Mouse (Mus musculus): Measurements from ENCODE around the gene Ddb1. TPM values are rescaled to one million over a fixed set of nuclear protein-coding genes. Genes with fewer than 3 reads are reported as not detected.
A peak's percentile ranks its signal among the peaks of the same experiment; 100 is the strongest.

Gene Ddb1
- total RNA-seq, 1 experiment from 2014 or later = 314 TPM

DNA sequence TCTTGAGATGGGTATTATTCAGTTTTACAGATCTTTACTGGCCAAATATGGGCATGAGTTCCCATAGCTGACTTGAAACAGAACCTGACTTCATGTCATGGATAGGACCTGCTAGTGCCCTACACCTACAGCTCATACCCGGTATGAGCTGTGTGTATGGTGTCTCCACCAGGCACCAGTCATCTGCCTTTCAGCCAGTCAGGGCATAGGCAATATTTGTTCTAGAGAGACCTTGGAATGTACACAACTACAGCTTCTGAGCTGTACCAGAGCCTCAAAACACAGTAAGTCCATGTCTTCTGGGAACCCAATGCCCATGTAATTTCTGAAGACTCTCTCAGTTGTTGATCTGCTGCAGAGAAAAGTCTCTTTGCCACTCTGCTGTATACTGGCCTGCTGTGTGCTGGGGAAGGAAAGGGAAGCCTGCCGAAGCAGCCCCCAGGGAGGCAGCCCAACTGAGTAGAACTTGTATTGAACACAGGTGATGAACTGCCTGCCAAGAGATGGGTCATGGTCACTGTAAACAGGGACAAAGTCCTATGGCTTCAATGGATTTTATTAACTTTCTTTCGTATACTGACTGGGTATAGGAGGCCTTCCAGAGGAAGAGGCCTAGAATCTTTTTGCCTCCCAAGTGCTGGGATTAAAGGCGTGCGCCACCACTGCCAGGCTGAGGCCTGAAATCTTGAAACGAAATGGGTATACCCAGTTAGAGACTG lies 13.3 kb upstream of the Ddb1 start:
- DNase-seq = no peak

DNA sequence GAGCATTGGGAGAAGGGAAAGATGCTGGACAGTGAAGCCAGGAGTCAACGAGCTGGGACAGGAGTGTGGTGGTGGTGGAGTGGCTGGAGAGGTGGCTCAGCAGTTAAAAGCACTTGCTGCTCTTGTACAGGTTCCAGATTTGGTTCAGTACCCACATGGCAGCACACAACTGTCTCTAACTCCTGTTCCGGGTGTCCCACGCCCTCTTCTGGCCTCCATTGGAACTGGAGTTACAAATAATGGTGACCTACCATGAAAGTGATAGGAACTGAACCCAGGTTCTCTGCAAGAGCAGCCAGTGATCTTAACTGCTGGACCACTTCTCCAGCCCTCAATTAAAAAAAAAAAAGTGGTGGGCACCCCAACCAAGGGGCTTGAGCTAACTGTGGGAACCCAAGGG lies 6.9 kb upstream of the Ddb1 start:
- DNase-seq = no peak

DNA sequence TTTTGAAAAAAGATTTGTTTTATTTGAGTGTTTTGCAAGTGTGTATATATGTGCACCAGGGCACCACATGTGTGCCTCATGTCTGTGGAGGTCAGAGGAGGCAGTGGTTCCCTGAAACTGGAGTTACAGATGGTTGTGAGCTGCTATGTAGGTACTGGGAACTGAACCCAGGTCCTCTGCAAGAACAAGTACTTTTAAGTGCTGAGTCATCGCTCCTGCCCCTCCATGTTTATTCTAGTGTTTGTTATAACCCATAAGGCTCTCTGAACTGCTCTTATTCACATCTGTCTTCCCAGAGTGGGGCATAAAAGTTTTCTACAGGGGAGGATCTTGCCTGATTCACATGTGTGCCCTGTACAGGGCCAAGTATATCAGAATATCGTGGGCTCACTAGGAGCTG lies 5.5 kb upstream of the Ddb1 start:
- no peak for DNase-seq

DNA sequence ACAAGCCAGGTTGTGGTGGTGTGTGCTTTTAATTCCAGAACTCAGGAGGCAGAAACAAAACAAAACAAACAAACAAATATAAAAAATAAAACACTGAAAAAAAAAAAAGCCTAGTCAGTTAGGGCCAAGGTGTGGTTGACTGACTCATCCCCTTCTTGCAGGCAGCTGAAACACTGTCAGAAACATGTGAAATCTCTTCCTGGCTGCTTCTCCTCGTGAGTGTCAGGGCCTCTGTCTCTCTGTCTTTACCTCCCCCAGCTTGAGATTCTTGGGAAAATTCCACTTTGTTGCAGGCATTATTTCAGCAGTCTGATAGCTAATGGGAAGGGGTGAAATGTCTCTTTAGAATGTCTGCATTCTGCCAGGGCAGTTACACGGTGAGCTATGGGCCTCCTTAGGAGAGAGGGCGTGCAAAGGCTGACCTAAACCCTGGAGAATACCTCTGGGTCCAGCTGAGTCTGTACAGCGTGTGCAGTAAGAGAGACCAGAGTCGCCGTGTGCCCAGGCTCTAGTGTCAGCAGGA lies 2.8 kb upstream of the Ddb1 start:
- DNase-seq = no peak

DNA sequence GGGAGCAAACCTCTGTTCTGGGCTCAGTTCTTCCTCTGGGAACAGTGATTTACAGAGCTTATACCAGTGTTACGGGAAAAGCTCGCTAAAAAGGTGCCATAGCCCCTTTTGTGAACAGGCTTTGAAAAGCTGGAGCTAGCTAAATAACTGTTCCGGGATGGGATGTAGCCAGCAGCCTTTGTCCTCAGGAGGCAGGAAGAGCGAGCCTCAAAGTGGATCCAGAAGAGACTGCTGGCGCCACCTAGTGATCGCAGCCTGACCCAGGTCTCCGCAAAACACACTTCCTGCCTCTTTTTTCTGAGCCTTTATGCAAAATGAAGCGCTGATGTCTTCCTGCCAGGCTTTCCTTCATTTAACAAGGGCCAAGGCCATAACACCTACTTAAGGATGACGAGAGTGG lies 2.3 kb upstream of the Ddb1 start:
- DNase-seq = peak; percentile 88

DNA sequence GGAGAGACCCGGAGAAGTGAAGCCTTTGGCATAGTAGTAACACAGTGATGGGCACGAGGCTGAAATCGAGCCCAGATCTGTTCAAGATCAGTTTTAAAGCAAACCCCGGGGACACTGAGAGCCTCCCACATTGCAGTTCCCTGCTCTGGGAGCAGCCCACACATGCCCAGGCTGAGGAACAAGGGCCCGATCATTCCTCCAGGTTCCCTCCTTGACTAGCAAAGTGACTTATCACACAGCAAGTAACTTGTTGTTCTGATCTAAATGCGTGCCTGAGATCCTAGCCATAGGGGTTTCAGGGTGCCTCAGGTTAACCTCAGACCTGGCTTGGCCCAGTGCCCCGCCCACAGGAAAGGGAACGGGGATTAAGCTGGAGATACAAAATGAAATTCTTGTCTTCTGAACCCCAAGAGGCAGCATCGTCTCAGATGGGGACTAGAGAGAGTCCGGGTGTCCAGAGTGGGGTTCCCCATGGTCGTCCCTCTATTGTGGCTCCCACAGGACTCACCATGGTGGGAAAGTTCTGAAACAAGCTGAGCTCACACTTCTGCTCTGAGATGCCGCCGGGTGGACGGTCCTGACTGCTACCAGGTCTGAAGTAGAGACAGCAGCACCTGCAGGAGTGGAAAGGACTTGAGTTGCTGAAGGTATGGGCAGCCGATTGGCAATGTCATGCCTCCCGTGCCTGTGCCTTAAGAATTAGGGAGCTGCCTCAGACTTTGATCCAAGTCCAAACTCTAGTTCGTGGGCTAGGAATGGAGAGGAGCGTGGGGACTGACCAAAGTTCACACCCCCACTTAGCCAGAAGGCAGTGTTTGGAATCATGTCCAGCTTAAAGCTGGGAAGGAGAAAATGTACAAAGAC lies 1.2 kb upstream of the Ddb1 start:
- no peak for DNase-seq

DNA sequence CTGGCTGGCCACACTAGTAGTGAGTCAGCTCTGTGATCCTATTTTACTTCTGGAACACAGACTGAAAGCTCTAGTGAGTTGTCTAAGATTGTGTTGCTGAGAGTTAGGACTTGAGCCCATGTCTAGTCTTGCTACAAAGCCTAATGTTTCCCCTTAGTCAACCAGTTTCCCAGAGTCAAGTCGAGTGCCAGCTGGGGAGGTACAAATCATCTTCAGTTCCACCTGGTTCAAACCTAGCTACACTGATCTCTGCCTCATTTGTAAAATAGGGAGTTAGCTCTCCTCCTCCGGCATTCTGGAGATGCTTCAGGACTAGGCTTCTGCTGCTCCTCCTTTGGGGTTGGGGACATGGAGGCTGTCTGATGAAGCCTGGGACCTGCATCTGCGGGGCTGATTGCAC lies 593 bp upstream of the Ddb1 start:
- no peak for DNase-seq

DNA sequence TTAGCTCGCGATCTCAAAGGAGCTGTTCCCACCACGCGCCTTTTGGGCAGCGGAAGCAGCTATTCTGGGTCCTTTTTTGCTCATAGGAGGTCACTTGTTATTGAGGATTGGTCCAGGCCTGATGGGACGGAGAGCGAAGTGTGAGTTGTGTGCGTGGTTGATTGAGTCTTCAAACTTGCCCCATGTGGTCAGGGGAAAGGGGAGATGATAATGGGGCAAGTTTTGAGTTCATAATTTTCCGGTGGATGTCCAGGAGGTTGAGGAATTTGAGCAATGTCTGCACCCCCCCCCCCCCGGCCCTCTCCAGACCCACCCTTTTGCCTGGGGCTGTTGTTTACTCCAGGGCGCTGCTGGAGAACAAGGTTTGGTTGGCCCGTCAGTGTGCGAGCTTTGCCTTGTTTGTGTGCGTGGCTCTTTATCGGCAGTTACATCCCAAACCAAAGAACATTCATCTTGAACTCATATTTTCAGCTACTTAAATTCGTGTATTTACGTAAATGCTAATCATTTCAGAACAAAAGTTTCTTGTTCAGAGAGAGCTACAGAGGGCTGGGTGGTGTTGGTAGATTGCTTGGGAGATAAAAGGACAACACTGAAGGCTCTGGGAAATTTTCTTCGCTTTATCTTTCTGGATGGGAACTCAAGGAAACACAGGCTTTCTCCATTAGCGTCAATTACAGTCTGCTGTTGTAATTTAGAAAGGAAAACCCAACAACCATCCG lies 935 bp downstream of the Ddb1 start:
- DNase-seq = no peak

DNA sequence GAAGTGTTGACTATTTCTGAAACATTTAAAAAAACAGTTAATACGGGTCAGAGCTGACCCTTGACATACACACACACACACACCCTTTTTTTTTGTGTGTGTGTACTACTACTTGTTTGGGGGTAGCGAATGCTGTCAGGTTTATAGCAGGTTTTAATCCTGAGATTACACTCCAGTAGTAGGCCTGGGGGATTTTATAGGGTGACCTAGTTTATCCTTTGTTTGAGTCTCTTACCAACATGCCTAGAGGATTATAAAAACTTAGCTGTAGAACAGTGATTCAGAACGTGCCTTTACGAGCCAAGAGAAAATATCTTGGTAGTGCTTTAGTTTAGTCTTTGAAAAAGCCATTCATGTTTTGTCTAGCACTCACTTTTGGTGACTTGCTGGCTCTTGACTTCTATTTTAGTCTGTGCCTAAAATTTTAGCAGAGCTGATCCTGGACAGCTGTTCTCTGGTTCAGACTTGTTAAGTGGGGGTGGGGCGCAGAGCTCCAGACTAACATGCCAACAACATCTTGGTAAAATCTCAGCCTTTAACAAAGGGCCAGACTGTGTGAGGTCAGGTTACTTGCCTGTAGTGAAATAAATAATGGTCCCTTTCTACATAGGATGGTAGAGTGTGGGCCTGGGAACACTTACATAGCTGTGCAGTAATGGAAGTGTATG lies 3.6 kb downstream of the Ddb1 start:
- DNase-seq = no peak

DNA sequence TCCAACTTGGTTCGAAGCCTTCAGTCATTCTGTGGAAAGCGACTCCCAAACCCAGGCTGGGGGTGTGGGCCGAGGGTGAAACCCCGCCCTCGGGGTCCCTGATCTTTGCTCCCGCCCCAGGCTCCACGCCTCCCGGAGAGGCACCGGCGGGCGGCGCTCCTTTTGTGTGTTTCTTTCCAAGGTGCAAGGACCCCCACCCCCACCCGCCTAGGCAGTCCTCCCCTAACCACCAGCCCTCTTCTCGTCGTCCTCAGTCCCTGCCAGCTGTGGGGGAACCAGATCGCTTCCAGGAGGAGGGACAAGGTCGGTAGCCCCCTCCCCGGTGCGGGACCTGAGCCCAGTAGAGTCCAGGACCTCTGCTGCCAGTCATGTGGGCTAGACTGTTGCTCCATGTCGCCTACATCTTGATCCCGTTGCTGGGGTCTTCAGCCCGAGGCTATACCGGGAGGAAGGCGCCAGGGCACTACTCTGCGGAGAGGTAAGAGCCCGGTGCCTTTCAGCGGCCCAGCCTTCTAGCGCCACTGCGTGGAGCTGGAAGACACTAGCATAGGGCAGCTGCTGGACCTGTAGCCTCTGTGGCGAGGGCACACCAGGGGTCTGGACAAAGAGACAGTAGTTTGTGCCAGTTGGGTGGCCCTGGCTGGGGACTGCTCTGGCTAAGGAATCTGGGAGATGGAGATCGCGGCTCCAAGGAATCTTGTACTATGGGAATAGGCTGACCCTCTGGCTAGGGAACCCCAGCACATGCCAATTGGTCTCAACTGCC lies 29.2 kb downstream of the Ddb1 start, which contains the start of gene Vwce:
TSS of gene Vwce (plus strand) at position 108 of the 766 bp plus-strand sequence.
- DNase-seq = peak; percentile 55

DNA sequence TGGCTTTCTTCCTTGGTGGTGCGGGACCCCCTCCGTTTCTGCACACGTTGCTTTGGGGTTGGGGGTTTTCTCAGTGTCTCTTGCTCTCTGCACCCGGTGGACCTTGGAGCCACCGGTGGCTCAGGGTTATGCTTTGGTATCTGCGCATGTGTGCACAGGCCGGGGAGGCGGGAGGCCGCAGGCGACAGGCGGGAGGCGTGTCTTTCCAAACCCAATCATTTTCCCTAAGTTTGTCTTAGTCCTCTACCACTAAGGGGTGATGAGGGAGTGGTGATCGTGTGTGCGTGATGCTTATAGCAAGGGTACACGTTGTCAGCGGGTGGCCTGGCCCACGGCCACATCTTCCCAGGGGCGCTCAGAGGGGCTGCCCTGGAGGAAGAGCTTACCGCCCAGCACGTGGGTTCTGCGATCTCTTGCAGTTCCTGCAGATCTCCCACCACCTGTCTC lies 29.8 kb downstream of the Ddb1 start:
- peak; percentile 65 for DNase-seq

DNA sequence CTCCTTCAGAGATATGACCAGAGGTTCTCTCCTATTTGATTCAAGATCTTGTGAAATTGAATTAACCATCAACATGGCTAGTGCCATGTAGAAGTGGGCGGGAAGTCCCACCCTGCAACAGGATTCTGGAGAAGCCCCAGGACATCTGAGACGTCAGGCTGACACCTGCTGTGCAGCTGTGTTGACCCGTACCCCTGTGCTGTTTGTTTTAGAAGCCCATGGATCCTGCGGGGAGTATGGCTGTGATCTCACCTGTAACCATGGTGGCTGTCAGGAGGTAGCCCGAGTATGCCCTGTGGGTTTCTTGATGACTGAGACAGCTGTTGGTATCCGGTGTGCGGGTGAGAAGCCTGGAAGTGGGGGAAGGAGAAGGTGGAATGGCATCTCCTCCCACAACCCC lies 32.7 kb downstream of the Ddb1 start:
- no peak for DNase-seq

DNA sequence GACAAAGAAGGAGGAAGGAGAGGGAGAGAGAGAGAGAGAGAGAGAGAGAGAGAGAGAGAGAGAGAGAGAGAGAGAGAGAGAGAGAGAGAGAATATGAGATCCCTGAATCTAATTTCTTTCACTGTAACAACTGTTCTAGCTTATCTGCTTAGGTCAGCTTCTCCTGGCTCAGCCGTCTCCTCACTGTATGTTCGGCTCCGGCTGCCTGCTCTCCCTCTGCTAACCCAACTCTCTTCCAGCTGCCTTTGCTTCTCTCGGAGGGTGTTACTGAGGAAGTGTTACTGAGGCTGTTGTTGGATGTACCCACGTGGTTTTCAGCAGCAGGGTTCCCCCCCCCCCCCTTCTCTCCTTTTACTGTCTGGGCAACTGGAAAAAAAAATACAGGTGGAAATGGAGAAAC lies 35.0 kb downstream of the Ddb1 start:
- no peak for DNase-seq

DNA sequence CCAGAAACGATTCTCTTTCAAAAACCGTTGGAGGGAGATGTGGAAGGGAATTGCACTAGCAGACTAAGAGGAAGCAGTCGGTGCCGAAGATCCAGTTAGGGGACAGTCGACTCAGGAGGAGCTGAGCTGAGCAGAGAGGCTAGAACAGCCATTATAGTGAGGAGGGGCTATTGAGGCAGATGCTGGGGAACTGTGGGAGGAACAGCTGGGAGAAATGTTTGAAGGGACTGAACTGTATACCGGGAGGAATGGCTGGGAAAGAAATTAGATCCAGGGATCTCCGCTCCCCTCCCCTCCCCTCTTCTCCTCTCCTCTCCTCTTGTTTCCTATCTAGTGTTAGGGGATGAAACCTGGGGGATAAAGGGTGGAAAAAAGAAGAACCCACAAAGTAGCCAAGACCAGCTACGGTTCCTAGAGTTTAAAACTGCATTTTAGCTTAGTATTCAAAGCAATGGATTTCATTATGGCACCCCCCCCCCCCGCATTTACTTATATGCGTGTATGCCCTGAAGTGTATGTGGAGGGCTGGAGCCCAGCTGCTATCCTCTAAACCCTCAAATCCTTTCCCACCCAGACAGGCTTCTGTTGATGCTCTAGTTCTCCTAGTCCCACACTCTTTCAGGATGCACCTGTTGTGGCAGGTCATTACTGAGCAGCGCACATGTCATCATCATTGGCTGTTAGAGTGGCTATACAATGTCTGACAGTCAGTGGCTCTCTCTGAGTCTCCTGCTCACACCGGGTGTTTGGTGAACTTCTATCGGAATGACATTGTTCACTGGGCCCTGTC lies 35.7 kb downstream of the Ddb1 start:
- no peak for DNase-seq

DNA sequence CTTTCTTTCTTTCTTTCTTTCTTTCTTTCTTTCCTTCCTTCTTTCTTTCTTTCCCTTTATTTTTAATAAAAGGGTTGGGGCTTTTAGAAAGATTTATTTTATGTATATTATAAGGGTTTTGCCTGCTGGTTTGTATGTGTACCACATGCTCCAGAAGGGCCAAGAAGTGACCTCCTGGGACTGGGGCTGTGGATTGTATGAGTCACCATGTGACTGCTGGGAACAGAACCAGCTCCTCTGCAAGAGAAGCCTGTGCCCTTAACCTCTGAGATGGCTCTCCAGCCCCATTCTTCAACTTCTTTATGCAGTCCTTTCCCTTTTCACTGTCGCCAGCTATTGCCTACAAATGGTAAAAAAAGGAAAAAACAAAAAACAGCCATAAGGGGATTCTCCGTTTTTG lies 40.5 kb downstream of the Ddb1 start:
- DNase-seq = peak; percentile 29

DNA sequence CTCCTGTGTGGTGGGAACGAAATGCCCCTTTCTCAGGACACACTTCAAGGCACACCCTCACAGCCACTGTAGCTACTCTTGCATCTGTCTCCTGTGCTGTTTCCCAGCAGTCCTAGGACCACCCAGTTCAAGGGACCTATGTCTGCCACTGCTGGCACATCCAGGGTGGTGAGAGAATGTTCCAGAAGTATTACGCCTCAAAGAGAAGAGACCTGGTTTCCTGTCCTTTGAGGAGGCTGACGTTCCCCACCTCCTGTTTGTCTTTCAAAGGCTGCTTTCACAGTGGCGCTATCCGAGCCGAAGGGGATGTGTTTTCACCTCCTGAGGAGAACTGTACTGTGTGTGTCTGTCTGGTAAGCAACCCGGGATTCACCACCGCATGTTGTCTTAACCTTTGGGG lies 43.0 kb downstream of the Ddb1 start:
- no peak for DNase-seq

DNA sequence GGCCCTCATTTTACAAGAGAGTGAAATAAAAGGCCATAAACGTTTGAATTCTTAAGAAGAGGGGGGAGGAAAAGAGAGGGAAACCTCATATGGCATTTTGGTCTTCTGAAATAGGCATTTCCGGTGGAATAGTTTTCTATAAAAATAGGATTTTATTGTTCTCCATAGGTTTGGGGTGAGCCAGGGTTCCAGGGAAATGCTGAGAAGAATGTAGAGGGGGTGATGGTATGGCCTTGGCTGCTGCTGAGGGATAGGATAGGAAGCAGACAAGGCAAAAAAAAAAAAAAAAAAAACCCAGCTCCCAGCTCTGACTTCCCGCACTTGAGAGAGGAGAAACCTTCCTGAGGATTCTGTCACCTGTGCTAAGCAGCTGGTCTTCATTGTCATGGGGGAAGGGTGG lies 50.9 kb downstream of the Ddb1 start:
- no peak for DNase-seq

DNA sequence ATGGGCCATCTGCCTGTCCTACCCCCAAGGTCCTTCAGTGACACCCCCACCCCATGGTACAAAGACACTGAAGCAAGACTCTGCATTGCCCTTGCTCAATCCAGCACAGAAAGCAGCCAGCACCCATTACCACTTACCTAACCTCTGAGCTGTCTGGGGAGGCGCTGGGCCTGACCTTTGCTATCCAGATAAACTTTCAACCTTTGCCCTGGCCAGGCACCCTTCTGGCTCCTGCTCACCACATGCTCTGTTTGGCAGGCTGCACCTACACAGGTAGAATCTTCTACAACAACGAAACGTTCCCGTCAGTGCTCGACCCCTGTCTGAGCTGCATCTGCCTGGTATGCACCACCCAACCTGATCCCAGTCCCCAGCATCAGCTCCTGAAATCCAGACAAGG lies 52.6 kb downstream of the Ddb1 start:
- no peak for DNase-seq

DNA sequence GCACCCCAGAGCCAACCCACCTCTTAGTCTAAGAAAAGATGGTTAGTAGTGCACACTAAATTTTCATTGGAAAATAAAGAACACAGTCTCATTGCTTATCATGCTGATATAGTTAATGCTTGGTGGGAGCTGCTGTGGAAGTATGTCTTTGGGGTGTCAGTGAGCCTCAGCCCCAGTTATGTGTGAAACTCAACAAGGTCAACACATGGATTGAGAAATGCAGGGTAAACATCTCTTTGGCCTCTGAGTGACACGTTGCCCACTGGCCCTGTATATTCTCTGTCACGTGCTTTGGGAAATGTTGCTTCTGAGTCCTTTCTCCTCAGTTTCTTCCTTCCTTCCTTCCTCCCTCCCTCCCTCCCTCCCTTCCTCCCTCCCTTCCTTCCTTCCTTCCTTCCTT lies 53.3 kb downstream of the Ddb1 start:
- no peak for DNase-seq

DNA sequence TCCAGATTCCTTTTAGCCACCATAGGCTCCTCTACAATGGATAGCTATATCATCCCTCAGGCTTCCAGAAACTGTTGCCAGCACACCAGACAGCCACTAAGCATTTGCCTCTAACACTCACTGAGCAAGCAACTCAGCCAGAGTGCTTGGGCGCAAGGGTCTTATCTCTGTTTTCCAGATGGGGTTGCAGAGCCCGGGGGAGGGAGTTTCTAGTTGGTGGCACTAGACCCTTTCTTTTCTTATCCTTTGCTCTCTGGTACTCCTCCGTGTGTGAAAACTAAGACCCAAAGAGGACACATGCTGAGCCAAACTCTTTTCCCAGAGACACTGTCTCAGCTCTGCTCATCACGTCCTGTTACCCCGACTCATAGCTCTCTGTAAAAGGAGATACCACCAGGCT lies 56.2 kb downstream of the Ddb1 start:
- no peak for DNase-seq

DNA sequence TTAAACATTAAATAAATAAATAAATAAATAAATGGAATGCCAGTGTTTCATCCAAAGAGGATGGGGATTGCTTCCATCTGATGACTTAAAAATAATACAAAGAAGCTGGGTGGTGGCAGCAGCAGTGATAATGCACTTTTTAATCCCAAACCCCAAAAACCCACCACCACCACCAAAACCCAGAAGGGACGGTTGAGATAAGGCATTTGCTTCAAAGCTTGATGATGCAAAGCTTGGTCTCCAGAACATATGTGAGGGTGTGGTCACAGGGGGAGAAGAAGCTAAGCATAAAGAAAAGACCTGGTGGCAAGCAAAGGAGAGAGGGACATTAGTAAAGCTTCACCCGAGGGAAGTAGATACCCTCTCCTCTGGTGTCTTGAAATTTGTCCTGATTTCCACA lies 56.8 kb downstream of the Ddb1 start:
- DNase-seq = no peak
